In genomic region chrX:75083982-75084773, GRCm38 (mm10) we compare ENCODE assay signal across 8 mouse cellular contexts. TPM values are rescaled to one million over a fixed set of nuclear protein-coding genes. Genes with fewer than 3 reads are reported as not detected.
DNase-seq lines count a peak whose midpoint lies in the region; ATAC-seq lines count a peak whose summit lies in the region.

No protein-coding gene starts in this region.

- no peak overlapping the region for H3K27ac ChIP-seq in forebrain, embryonic 13.5 days
- peak overlapping the region; percentile 23; the same call in 1 of the 2 replicates for H3K27ac ChIP-seq in hindbrain, embryonic 13.5 days
- H3K27ac ChIP-seq in limb, embryonic 12.5 days, result no peak overlapping the region
- H3K27ac ChIP-seq in midbrain, embryonic 15.5 days, result peak overlapping the region; percentile 49

- peak; percentile 45; the same call in 1 of the 2 replicates for ATAC-seq in cerebellum, adult (ENCODE audit: insufficient number of reproducible peaks, low FRiP score, low TSS enrichment)
- peak; percentile 88 for ATAC-seq in forebrain, embryonic 13.5 days
- peak; percentile 89 for ATAC-seq in hindbrain, embryonic 13.5 days (ENCODE audit: low FRiP score)
- peak; percentile 56 for ATAC-seq in limb, embryonic 12.5 days (ENCODE audit: insufficient number of reproducible peaks, insufficient read depth, low FRiP score, low TSS enrichment, low read depth)
- peak; percentile 93 for ATAC-seq in midbrain, embryonic 15.5 days (replicated peaks)

- peak overlapping the region; percentile 46 for H3K4me3 ChIP-seq in forebrain, embryonic 13.5 days
- peak overlapping the region; percentile 49 for H3K4me3 ChIP-seq in hindbrain, embryonic 13.5 days
- peak overlapping the region; percentile 48 for H3K4me3 ChIP-seq in limb, embryonic 12.5 days (replicated peaks)
- H3K4me3 ChIP-seq in midbrain, embryonic 15.5 days, result peak overlapping the region; percentile 50

- WGBS in forebrain, embryonic 13.5 days, result 26% methylated on average over 23 of the region's 26 CpGs
- WGBS in hindbrain, embryonic 13.5 days, result 23% methylated on average over 18 of the region's 26 CpGs
- WGBS in limb, embryonic 12.5 days, result 30% methylated on average over 23 of the region's 26 CpGs
- WGBS in midbrain, embryonic 15.5 days, result 30% methylated on average over 26 of the region's 26 CpGs

- DNase-seq in spleen, adult 12 weeks (ENCODE audit: low spot score), result peak; percentile 20
- DNase-seq in spleen, postnatal 36 days (ENCODE audit: low spot score in 2 of 2), result no peak
- DNase-seq in T-cell, adult 2 months (ENCODE audit: low spot score), result no peak

- no peaks in the 10 kb centered on the region for H3K36me3 ChIP-seq in forebrain, embryonic 13.5 days (ENCODE audit: poor library complexity, severe bottlenecking)
- no peaks in the 10 kb centered on the region for H3K36me3 ChIP-seq in hindbrain, embryonic 13.5 days
- H3K36me3 ChIP-seq in limb, embryonic 12.5 days, result no peaks in the 10 kb centered on the region
- no peaks in the 10 kb centered on the region for H3K36me3 ChIP-seq in midbrain, embryonic 15.5 days (replicated peaks)

- no peaks in the 10 kb centered on the region for H3K9me3 ChIP-seq in forebrain, embryonic 13.5 days (replicated peaks)
- no peaks in the 10 kb centered on the region for H3K9me3 ChIP-seq in hindbrain, embryonic 13.5 days
- no peaks in the 10 kb centered on the region for H3K9me3 ChIP-seq in limb, embryonic 12.5 days
- H3K9me3 ChIP-seq in midbrain, embryonic 15.5 days, result no peaks in the 10 kb centered on the region

- peak overlapping the region; percentile 63 for H3K4me2 ChIP-seq in forebrain, embryonic 13.5 days
- H3K4me2 ChIP-seq in hindbrain, embryonic 13.5 days, result peak overlapping the region; percentile 58
- peak overlapping the region; percentile 61 for H3K4me2 ChIP-seq in limb, embryonic 12.5 days
- H3K4me2 ChIP-seq in midbrain, embryonic 15.5 days, result peak overlapping the region; percentile 57

- H3K9ac ChIP-seq in forebrain, embryonic 13.5 days, result peak overlapping the region; percentile 61
- H3K9ac ChIP-seq in hindbrain, embryonic 13.5 days, result peak overlapping the region; percentile 68
- H3K9ac ChIP-seq in limb, embryonic 12.5 days (replicated peaks), result peak overlapping the region; percentile 31
- peak overlapping the region; percentile 48 for H3K9ac ChIP-seq in midbrain, embryonic 15.5 days

- no peaks in the 10 kb centered on the region for H3K4me1 ChIP-seq in forebrain, embryonic 13.5 days
- no peaks in the 10 kb centered on the region for H3K4me1 ChIP-seq in hindbrain, embryonic 13.5 days (replicated peaks)
- no peaks in the 10 kb centered on the region for H3K4me1 ChIP-seq in limb, embryonic 12.5 days (replicated peaks)
- no peaks in the 10 kb centered on the region for H3K4me1 ChIP-seq in midbrain, embryonic 15.5 days

- no peaks in the 10 kb centered on the region for H3K27me3 ChIP-seq in forebrain, embryonic 13.5 days
- H3K27me3 ChIP-seq in hindbrain, embryonic 13.5 days, result no peaks in the 10 kb centered on the region
- H3K27me3 ChIP-seq in limb, embryonic 12.5 days, result no peaks in the 10 kb centered on the region
- no peaks in the 10 kb centered on the region for H3K27me3 ChIP-seq in midbrain, embryonic 15.5 days (replicated peaks)

RNA-seq across cellular contexts. Expression of gene Gab3, which starts 1.1 kb away (rescaled TPM):
- polyA plus RNA-seq in forebrain, embryonic 13.5 days (2015; fragmentation: Nextera tagmentation; extraction: Ambion mirVana), result 1.0 and 1.2 TPM in 2 replicates
- 2.5 and 2.6 TPM in 2 replicates for polyA plus RNA-seq in hindbrain, embryonic 13.5 days (2015; fragmentation: Nextera tagmentation; extraction: Ambion mirVana)
- polyA plus RNA-seq in limb, embryonic 12.5 days (2016; fragmentation: Nextera tagmentation; extraction: Ambion mirVana), result 1.0 and 1.1 TPM in 2 replicates
- 2.6 and 3.0 TPM in 2 replicates for polyA plus RNA-seq in midbrain, embryonic 15.5 days (2015; fragmentation: Nextera tagmentation; extraction: Ambion mirVana)

RNA-seq across cellular contexts. Expression of gene Dkc1, which starts 11.5 kb away (rescaled TPM):
- polyA plus RNA-seq in forebrain, embryonic 13.5 days (2015; fragmentation: Nextera tagmentation; extraction: Ambion mirVana), result 117 and 139 TPM in 2 replicates
- 62.9 and 76.0 TPM in 2 replicates for polyA plus RNA-seq in hindbrain, embryonic 13.5 days (2015; fragmentation: Nextera tagmentation; extraction: Ambion mirVana)
- polyA plus RNA-seq in limb, embryonic 12.5 days (2016; fragmentation: Nextera tagmentation; extraction: Ambion mirVana), result 148 and 153 TPM in 2 replicates
- polyA plus RNA-seq in midbrain, embryonic 15.5 days (2015; fragmentation: Nextera tagmentation; extraction: Ambion mirVana), result 58.5 and 59.8 TPM in 2 replicates

RNA-seq across cellular contexts. Expression of gene Mpp1, which starts 46.6 kb away (rescaled TPM):
- polyA plus RNA-seq in forebrain, embryonic 13.5 days (2015; fragmentation: Nextera tagmentation; extraction: Ambion mirVana), result 17.3 and 19.0 TPM in 2 replicates
- 21.8 and 24.7 TPM in 2 replicates for polyA plus RNA-seq in hindbrain, embryonic 13.5 days (2015; fragmentation: Nextera tagmentation; extraction: Ambion mirVana)
- 33.2 and 38.9 TPM in 2 replicates for polyA plus RNA-seq in limb, embryonic 12.5 days (2016; fragmentation: Nextera tagmentation; extraction: Ambion mirVana)
- 20.6 and 22.5 TPM in 2 replicates for polyA plus RNA-seq in midbrain, embryonic 15.5 days (2015; fragmentation: Nextera tagmentation; extraction: Ambion mirVana)

Comparison
In these comparisons a context has a peak if more than half of its experiments do, and no peak if none do; other contexts are left out.
1. H3K27ac ChIP-seq: peak in hindbrain, embryonic 13.5 days (single experiment) and midbrain, embryonic 15.5 days (single experiment); none in forebrain, embryonic 13.5 days (single experiment) and limb, embryonic 12.5 days (single experiment).
2. Peak in every context shown above with its lines, with median percentiles within 50 percentile points of each other: ATAC-seq, H3K4me2 ChIP-seq, H3K4me3 ChIP-seq and H3K9ac ChIP-seq.